Mouse (Mus musculus) embryonic facial prominence, embryonic 14.5 days (tissue): ENCODE results near the gene Cd38. TPM values are rescaled to one million over a fixed set of nuclear protein-coding genes. Genes with fewer than 3 reads are reported as not detected.

Experiments used
- ATAC-seq: fragments of 200-750 bp; cut with Nextera tagmentation; 2 replicates; pipeline ENCODE4 v1.8.0; 2017; ENCODE audit warnings: low read depth, moderate number of reproducible peaks, moderate TSS enrichment
- DNase-seq: peaks from one replicate; pipeline ENCODE4 v3.0.0-alpha.2; 2015; ENCODE audit warnings: low spot score
- H3K27ac ChIP-seq: fragments of 300-500 bp; sonication (generic); replicated peaks from 2 replicates; pipeline ENCODE4 v1.5.1; 2014; ENCODE audit warnings: low read depth, mild to moderate bottlenecking, low read length, moderate library complexity
- H3K27me3 ChIP-seq: fragments of 300-500 bp; sonication (generic); replicated peaks from 2 replicates; pipeline ENCODE4 v1.6.1; 2014; ENCODE audit warnings: low read length; ENCODE audit not compliant: control insufficient read depth, insufficient read depth
- H3K36me3 ChIP-seq: fragments of 300-500 bp; sonication (generic); 2 replicates; pipeline ENCODE4 v1.6.1; 2014; ENCODE audit warnings: low read length, mixed read lengths; ENCODE audit not compliant: control insufficient read depth, insufficient read depth
- H3K4me1 ChIP-seq: fragments of 300-500 bp; sonication (generic); 2 replicates; pipeline ENCODE4 v1.6.1; 2014; ENCODE audit warnings: antibody characterized with exemption, low read length; ENCODE audit not compliant: control insufficient read depth, insufficient read depth
- H3K4me2 ChIP-seq: fragments of 300-500 bp; sonication (generic); 2 replicates; pipeline ENCODE4 v1.6.1; 2014; ENCODE audit warnings: low read depth, mild to moderate bottlenecking, low read length, moderate library complexity, mixed read lengths
- H3K4me3 ChIP-seq: fragments of 300-500 bp; sonication (generic); 2 replicates; pipeline ENCODE4 v1.5.1; 2014; ENCODE audit warnings: low read depth, mild to moderate bottlenecking, low read length
- H3K9ac ChIP-seq: fragments of 300-500 bp; sonication (generic); 2 replicates; pipeline ENCODE4 v1.6.1; 2014; ENCODE audit warnings: low read depth, mild to moderate bottlenecking, low read length, moderate library complexity, mixed read lengths
- H3K9me3 ChIP-seq: fragments of 300-500 bp; sonication (generic); 2 replicates; pipeline ENCODE4 v1.6.1; 2016; ENCODE audit warnings: low read length; ENCODE audit not compliant: control insufficient read depth
- WGBS: fragments of 180-500 bp; shearing (Covaris S2); extraction: QIAGEN DNeasy Blood & Tissue Kit; methylation state at CpG from one replicate; pipeline ENCODE4 v1.1.7; 2014; 5-methylcytosine and 5-hydroxymethylcytosine counted together
- polyA plus RNA-seq: library from polyadenylated mRNA; unstranded; fragments of >200 nt; fragmentation: Nextera tagmentation; extraction: Ambion mirVana; gene quantifications from 2 replicates; pipeline ENCODE4 v1.2.1, GENCODE M21; 2014

Cd38 gene
- polyA plus RNA-seq, 1 experiment from 2014 or later: 7.8 TPM

GRCm38 (mm10) chr5:43933269-43933668 is 64.9 kb downstream of the Cd38 start:
- DNase-seq: no peak
- Histone ChIP-seq H3K36me3 (no peaks in the 10 kb centered on the region), H3K4me2 (no peak overlapping the region), H3K4me1 (no peaks in the 10 kb centered on the region), H3K9ac (no peak overlapping the region), H3K9me3 (no peaks in the 10 kb centered on the region), H3K4me3 (no peak overlapping the region), H3K27ac (no peak overlapping the region), H3K27me3 (no peaks in the 10 kb centered on the region)
- ATAC-seq: no peak
- WGBS: 47% methylated on average over 2 of the region's 2 CpGs

GRCm38 (mm10) chr5:43947330-43947977 is 79.1 kb downstream of the Cd38 start:
- ATAC-seq: no peak

GRCm38 (mm10) chr5:43948111-43948743 is 79.9 kb downstream of the Cd38 start:
- no peaks in the 10 kb centered on the region for H3K27me3 ChIP-seq
- no peaks in the 10 kb centered on the region for H3K9me3 ChIP-seq
- DNase-seq: peak; percentile 92
- peak; percentile 96 for ATAC-seq
- H3K4me2 ChIP-seq: peak overlapping the region; percentile 59
- 1% methylated on average over 27 of the region's 27 CpGs for WGBS
- peaks cover 9% of the 10 kb centered on the region; the same call in 1 of the 2 replicates for H3K4me1 ChIP-seq
- peak overlapping the region; percentile 20; the same call in 1 of the 2 replicates for H3K9ac ChIP-seq
- no peaks in the 10 kb centered on the region for H3K36me3 ChIP-seq
- 0 out of 2 replicates have a peak overlapping the region, but pooled peaks have one; percentile 53 for H3K27ac ChIP-seq
- peak overlapping the region; percentile 31 for H3K4me3 ChIP-seq

More at GRCm38 (mm10) chr5:43947330-43947977, 79.1 kb downstream of the Cd38 start:
- H3K4me1 ChIP-seq: peaks cover 9% of the 10 kb centered on the region; the same call in 1 of the 2 replicates
- H3K4me2 ChIP-seq: peak overlapping the region; percentile 59
- 16% methylated on average over 9 of the region's 9 CpGs for WGBS
- H3K27me3 ChIP-seq: no peaks in the 10 kb centered on the region
- H3K9ac ChIP-seq: no peak overlapping the region
- peak overlapping the region; percentile 31; the same call in 1 of the 2 replicates for H3K4me3 ChIP-seq
- no peaks in the 10 kb centered on the region for H3K9me3 ChIP-seq
- peak overlapping the region; percentile 3; the same call in 1 of the 2 replicates for H3K27ac ChIP-seq
- H3K36me3 ChIP-seq: no peaks in the 10 kb centered on the region
- DNase-seq: peak; percentile 7

- H3K4me1 ChIP-seq: peaks cover 9% of the 10 kb centered on the region; the same call in 1 of the 2 replicates
- peak; percentile 19; the same call in 1 of the 2 replicates for ATAC-seq
- peak overlapping the region; percentile 31; the same call in 1 of the 2 replicates for H3K4me3 ChIP-seq
- H3K9me3 ChIP-seq: no peaks in the 10 kb centered on the region
- 1% methylated on average over 8 of the region's 8 CpGs for WGBS
- peak overlapping the region; percentile 53; the same call in 1 of the 2 replicates for H3K27ac ChIP-seq
- H3K36me3 ChIP-seq: no peaks in the 10 kb centered on the region
- no peaks in the 10 kb centered on the region for H3K27me3 ChIP-seq
- peak; percentile 60 for DNase-seq
- H3K9ac ChIP-seq: peak overlapping the region; percentile 41
- peak overlapping the region; percentile 59 for H3K4me2 ChIP-seq
Measured at GRCm38 (mm10) chr5:43948748-43949275, 80.5 kb downstream of the Cd38 start.

- H3K36me3 ChIP-seq: no peaks in the 10 kb centered on the region
- H3K27ac ChIP-seq: no peak overlapping the region
- H3K4me1 ChIP-seq: no peaks in the 10 kb centered on the region
- DNase-seq (no peak), ATAC-seq (no peak)
- H3K4me3 ChIP-seq: no peak overlapping the region
- H3K27me3 ChIP-seq: no peaks in the 10 kb centered on the region
- WGBS: 36% methylated on average over 1 of the region's 1 CpGs
- no peaks in the 10 kb centered on the region for H3K9me3 ChIP-seq
- no peak overlapping the region for H3K9ac ChIP-seq
- H3K4me2 ChIP-seq: no peak overlapping the region
Measured at GRCm38 (mm10) chr5:43953241-43953640, 84.9 kb downstream of the Cd38 start.

- H3K9ac ChIP-seq: no peak overlapping the region
- H3K27ac ChIP-seq: no peak overlapping the region
- no peaks in the 10 kb centered on the region for H3K36me3 ChIP-seq
- no peaks in the 10 kb centered on the region for H3K27me3 ChIP-seq
- H3K4me2 ChIP-seq: no peak overlapping the region
- no peak overlapping the region for H3K4me3 ChIP-seq
- H3K4me1 ChIP-seq: no peaks in the 10 kb centered on the region
- no peaks in the 10 kb centered on the region for H3K9me3 ChIP-seq
- DNase-seq: no peak
- 84% methylated on average over 3 of the region's 3 CpGs for WGBS
- no peak for ATAC-seq
Measured at GRCm38 (mm10) chr5:43959884-43960440, 91.6 kb downstream of the Cd38 start.

- Histone ChIP-seq H3K4me2 (no peak overlapping the region), H3K27ac (no peak overlapping the region), H3K9me3 (no peaks in the 10 kb centered on the region), H3K27me3 (no peaks in the 10 kb centered on the region), H3K4me1 (no peaks in the 10 kb centered on the region), H3K36me3 (no peaks in the 10 kb centered on the region), H3K9ac (no peak overlapping the region), H3K4me3 (no peak overlapping the region)
- WGBS: 80% methylated on average over 3 of the region's 3 CpGs
- ATAC-seq (no peak), DNase-seq (no peak)
Measured at GRCm38 (mm10) chr5:43961056-43961455, 92.7 kb downstream of the Cd38 start.
